8 mouse cellular contexts compared by ENCODE assay signal in genomic region chr12:108554861-108555556, GRCm38 (mm10). TPM values are rescaled to one million over a fixed set of nuclear protein-coding genes. Genes with fewer than 3 reads are reported as not detected.
A peak's percentile ranks its signal among the peaks of the same experiment; 100 is the strongest.
DNase-seq lines count a peak whose midpoint lies in the region; ATAC-seq and TF ChIP-seq lines count a peak whose summit lies in the region.

No protein-coding gene starts in this region.

- no peaks in the 10 kb centered on the region for H3K9me3 ChIP-seq in liver, embryonic 15.5 days (replicated peaks)
- no peaks in the 10 kb centered on the region for H3K9me3 ChIP-seq in stomach, embryonic 16.5 days (replicated peaks; ENCODE audit: control insufficient read depth, low read length)

- peak overlapping the region; percentile 78 for H3K4me2 ChIP-seq in liver, embryonic 15.5 days
- H3K4me2 ChIP-seq in stomach, embryonic 16.5 days (ENCODE audit: low read depth, low read length), result peak overlapping the region; percentile 82

- peak overlapping the region; percentile 47; the same call in 1 of the 2 replicates for H3K9ac ChIP-seq in liver, embryonic 15.5 days
- peak overlapping the region; percentile 97 for H3K9ac ChIP-seq in stomach, embryonic 16.5 days (ENCODE audit: low read length)

- no peak for TF ChIP-seq CTCF in Patski (IDR thresholded peaks at IDR 0.05)

- peak; percentile 60 to 77 for DNase-seq in layer of hippocampus, postnatal 10 days (ENCODE audit: low spot score in 2 of 2)
- no peak for DNase-seq in layer of hippocampus, adult 8-10 months (ENCODE audit: low spot score in 2 of 2)
- DNase-seq in Patski (ENCODE audit: low read depth, low spot score), result no peak
- peak; percentile 58 to 61 for DNase-seq in cerebellum, postnatal 36 days
- peak; percentile 37 to 61 for DNase-seq in heart, postnatal 36 days
- no peak for DNase-seq in retina, postnatal 1 day

- no peaks in the 10 kb centered on the region for H3K27me3 ChIP-seq in Patski
- H3K27me3 ChIP-seq in liver, embryonic 15.5 days, result peaks cover 71% of the 10 kb centered on the region
- H3K27me3 ChIP-seq in stomach, embryonic 16.5 days (ENCODE audit: control insufficient read depth, insufficient read depth, low read length), result no peaks in the 10 kb centered on the region

- 0% methylated on average over 94 of the region's 100 CpGs for WGBS in liver, embryonic 15.5 days (ENCODE audit: insufficient replicate concordance)
- WGBS in stomach, embryonic 16.5 days, result under 1% methylated on average over 90 of the region's 100 CpGs

- intact Hi-C loops in heart, postnatal 36 days (cut with DNase I), result loop anchor here (5.0 kb wide), 2 partner anchors 97 to 202 kb away; no protein-coding TSS in a partner anchor

- peak; percentile 48 for ATAC-seq in Patski
- ATAC-seq in liver, embryonic 15.5 days (ENCODE audit: insufficient read depth), result peak; percentile 15; the same call in 1 of the 2 replicates
- peak; percentile 77 for ATAC-seq in stomach, embryonic 16.5 days (ENCODE audit: insufficient read depth, low FRiP score)

- H3K36me3 ChIP-seq in liver, embryonic 15.5 days (replicated peaks), result no peaks in the 10 kb centered on the region
- no peaks in the 10 kb centered on the region for H3K36me3 ChIP-seq in stomach, embryonic 16.5 days (ENCODE audit: control insufficient read depth, insufficient read depth, low read length)

- CTCF ChIA-PET in Patski (lab: Charles Lee), result no interaction called here

- no peak overlapping the region for H3K27ac ChIP-seq in liver, embryonic 15.5 days (replicated peaks)
- H3K27ac ChIP-seq in stomach, embryonic 16.5 days (ENCODE audit: low read length), result peak overlapping the region; percentile 78

- POLR2A ChIA-PET in Patski (lab: Charles Lee), result interaction anchor here (1.5 kb wide), 1 partner anchor 9 kb away, joined by 3 read pairs; no protein-coding TSS in a partner anchor

- H3K4me1 ChIP-seq in liver, embryonic 15.5 days (replicated peaks), result peaks cover 17% of the 10 kb centered on the region; the same call in 1 of the 2 replicates
- peaks cover 30% of the 10 kb centered on the region for H3K4me1 ChIP-seq in stomach, embryonic 16.5 days (ENCODE audit: control insufficient read depth, insufficient read depth, low read length)

- H3K4me3 ChIP-seq in liver, embryonic 15.5 days (replicated peaks), result peak overlapping the region; percentile 60
- peak overlapping the region; percentile 89 for H3K4me3 ChIP-seq in stomach, embryonic 16.5 days (replicated peaks; ENCODE audit: low read length)

- in situ Hi-C loops in Patski (cut with MboI; ENCODE audit: low pct_unique_long_range_greater_than_20kb), result no loop called here

RNA-seq across cellular contexts. Expression of gene Evl, which starts 0.5 kb away (rescaled TPM):
- 100 to 1,000 TPM; 312 to 327 TPM for total RNA-seq in layer of hippocampus, postnatal 10 days (2021)
- 100 to 1,000 TPM; 163 to 183 (median 171) TPM for total RNA-seq in layer of hippocampus, adult 8-10 months (2022)
- 109 TPM for polyA plus RNA-seq in Patski (2021)
- 10 to 100 TPM; 46.8 to 48.7 TPM for total RNA-seq in heart, postnatal 36 days (2021)
- polyA plus RNA-seq in liver, embryonic 15.5 days (2015; fragmentation: Nextera tagmentation; extraction: Ambion mirVana), result 8.5 and 10.1 TPM in 2 replicates
- polyA plus RNA-seq in stomach, embryonic 16.5 days (2015; fragmentation: Nextera tagmentation; extraction: Ambion mirVana), result 35.4 and 37.2 TPM in 2 replicates

Comparison
In these comparisons a context has a peak if more than half of its experiments do, and no peak if none do; other contexts are left out.
1. DNase-seq: peak in layer of hippocampus, postnatal 10 days (2 of 2), cerebellum, postnatal 36 days (2 of 2) and heart, postnatal 36 days (2 of 2); none in layer of hippocampus, adult 8-10 months (0 of 2), Patski (single experiment) and retina, postnatal 1 day (single experiment).
2. ATAC-seq: peak in every context shown above with its lines; median percentile 77 in stomach, embryonic 16.5 days; 48 in Patski; 15 in liver, embryonic 15.5 days.